Mouse (Mus musculus): ENCODE measurements around the gene Eif2b4.
"Not testable (repeated sequence)": the region's sequence is repeated elsewhere in the genome, so short reads cannot be mapped to it uniquely, and the experiment has no call there.

The Eif2b4 gene

DNA sequence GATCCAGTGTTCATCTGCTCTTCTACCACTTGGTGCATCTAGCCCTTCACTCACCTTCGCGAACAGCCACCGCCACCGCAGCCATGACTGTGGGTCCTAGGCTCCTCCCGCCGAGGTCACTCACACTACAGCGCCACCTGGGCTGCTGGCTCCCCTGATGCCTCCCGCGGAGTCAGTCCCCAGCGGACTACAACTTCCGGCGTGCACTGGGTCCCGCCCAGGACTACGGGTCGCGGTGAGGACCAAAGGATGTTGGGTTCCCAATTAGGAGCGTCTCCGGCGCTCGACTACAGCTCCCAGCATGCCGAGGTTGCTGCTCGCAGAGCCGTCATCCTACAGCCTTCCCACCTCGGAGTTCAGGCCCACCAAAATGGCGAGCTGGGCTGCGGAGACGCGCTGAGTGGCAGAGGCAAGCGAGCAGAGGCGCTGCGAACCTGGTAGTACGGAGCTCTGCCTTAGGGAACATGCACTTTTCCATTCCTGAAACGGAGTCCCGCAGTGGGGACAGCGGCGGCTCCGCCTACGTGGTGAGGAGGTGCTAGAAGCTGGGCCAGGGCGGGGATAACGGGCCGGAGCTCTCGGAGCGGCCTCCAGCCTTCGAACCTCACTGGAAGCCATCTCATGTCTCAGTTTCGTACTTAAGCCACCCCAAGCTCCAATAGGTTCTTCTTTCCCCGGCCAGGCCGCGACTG, at the start of gene Eif2b4, which contains the start of gene Snx17:
Gene Eif2b4 (minus strand): TSS at position 492 of the 692 bp plus-strand sequence.
Gene Snx17 (plus strand): TSS at position 289 of the 692 bp plus-strand sequence.
- DNase-seq (ENCODE audit: low spot score) = peak; percentile 99

DNA sequence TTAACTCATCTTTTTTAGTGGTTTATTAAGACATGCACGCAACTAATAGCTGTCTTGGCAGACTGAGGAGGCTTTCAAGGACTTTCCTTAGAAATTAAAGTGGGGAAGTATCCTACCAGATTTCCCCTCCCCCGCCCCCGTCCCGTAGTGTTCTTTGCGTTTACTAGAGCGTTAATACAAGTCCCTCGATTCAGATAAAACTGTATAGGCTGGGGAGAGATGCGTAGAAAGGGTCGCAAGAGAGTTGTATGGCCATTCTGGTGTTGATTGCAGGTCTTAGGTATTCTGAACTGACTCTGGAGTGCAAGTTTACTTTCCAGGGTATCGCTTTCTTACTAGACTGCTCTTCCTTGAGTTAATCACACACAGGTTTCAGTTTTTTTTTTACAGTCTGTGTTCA, 49.0 kb upstream of the Eif2b4 start:
- no peak for DNase-seq (ENCODE audit: low spot score)

DNA sequence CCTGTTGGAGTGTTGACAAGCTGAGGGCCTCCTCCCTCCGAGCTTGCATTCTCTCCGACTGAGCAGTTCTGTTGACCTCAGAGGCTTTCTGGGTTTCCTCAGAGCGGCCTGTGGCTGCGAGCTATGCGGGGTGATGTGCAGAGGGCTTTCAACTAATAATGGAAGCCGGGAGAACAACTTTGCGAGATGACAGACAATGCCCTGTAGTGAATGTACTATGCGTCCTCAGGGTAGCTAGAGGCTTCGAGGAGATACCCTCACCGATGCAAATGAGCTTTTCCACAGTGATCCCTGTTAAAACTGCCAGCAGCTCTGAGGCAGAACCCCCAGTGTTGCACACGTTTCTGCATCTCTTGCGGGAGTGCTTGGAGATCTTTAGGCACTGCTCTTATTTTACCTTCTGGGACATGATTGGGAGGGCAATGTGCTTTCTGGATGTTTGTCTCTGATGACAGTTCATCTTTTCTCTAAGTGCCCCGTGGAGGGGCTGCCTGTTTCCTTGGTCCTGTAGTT, 48.3 kb upstream of the Eif2b4 start:
- no peak for DNase-seq (ENCODE audit: low spot score)

DNA sequence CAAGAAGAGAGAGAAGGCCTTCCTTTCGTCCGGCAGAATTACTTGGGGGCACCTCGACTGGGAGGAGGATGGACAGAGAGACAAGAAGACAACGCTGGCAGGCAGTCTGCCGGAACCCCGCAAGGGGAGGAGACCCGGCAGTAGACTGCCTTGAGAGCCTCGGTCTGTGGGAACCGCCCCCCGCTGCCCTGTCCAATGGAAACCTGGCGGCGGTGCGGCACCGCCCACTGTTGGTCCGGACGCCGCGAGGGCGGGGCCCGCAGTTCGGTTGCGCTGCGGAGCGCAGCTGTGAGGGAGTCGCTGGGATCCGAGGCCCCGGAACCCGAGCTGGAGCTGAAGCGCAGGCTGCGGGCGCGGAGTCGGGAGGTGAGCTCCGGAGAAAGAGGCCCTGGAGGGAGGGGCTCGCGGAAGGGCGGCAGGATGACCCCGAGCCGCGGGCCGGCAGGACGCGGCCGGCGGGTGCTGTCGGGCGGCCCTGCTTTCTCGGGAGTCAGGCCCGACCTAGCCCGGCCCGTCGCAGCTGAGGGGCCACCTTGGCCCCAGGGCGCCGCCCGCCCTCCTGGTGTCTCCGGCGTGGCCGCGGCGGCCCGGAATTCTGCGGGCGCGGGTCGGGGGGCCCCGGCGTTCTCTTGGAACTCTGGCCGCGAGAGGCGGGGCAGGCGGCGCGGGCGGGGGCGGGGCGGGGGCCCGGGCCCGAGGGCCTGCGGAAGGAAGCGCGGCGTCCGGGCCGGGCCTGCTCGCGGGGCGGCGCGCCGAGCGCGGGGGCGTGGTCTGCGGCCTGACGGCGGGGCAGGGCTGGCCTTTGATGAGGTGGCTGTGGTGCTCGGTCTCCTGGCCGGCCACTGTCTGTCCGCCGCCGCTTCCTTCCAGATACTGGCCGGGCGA, 47.6 kb upstream of the Eif2b4 start, which contains the start of the genes Nrbp1 and Gm9970:
Gene Nrbp1 (plus strand): TSS at position 228 of the 885 bp plus-strand sequence.
Gene Gm9970 (minus strand): TSS at position 596 of the 885 bp plus-strand sequence.
- peak; percentile 95 for DNase-seq (ENCODE audit: low spot score)

DNA sequence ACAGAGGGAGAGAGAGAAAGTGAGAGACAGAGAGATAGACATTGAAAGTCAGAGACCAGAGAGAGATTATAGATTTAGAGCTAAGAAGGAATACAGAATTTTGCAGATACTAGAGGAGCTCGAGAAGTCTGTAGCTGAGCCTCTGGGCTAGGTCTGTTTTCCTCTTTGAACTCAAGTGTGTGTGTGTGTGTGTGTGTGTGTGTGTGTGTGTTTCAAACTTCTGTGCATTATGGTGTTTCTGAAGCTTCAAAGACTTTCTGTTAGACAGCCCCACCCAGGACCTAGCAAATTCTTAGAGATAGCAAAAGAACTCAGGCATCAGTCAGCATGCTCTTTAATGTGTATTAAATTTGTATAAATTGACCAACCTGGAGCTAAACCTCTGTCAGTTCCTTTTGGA, 33.4 kb upstream of the Eif2b4 start:
- no peak for DNase-seq (ENCODE audit: low spot score)

DNA sequence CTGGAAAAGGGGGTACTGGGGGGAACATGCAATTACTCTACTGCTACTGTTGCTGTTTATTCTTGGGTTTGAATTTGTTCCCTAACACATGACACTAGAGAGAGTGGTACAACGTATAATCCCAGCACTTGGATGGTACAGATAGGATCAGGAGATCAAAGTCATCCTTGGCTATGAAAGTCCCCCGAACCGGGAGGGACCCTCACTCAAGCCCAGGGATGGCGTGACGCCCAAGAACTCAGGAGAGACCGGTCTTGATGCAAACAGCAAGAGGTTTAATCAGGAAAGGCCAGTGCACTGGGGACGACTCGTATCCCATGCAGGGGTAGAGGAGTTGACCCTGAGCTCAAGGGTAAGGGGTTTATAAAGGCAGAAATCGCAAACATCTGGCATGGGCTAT, 29.5 kb upstream of the Eif2b4 start:
- DNase-seq (ENCODE audit: low spot score) = no peak

DNA sequence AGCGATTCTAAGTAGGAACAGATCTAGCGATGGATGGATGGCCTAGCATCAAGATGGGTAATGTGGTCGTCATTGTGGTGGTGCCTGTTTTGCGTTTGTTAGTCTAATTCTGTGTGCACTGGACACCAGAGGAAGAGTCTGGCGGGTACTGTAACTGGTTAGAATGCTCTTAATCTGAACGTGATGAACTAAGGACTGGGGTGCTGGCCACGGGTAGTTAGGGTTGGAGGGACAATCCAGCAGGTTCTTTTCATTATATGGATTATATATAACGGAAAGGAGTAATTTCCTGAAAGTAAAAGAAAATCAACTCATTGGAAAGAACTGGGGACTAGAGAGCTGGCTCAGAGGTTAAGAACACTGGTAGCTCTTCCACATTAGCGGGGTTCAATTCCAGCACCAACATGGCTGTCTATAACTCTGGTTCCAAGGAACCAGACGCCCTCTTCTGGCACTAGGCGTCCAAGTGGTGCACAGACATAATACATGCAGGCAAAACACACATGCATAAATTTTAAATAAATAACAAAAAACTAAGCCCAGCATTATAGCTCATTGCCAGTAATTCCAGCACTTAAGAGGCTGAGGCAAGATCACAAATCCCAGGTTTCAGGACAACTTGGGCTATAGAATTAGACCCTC, 28.2 kb upstream of the Eif2b4 start:
- peak; percentile 78 for DNase-seq (ENCODE audit: low spot score)

DNA sequence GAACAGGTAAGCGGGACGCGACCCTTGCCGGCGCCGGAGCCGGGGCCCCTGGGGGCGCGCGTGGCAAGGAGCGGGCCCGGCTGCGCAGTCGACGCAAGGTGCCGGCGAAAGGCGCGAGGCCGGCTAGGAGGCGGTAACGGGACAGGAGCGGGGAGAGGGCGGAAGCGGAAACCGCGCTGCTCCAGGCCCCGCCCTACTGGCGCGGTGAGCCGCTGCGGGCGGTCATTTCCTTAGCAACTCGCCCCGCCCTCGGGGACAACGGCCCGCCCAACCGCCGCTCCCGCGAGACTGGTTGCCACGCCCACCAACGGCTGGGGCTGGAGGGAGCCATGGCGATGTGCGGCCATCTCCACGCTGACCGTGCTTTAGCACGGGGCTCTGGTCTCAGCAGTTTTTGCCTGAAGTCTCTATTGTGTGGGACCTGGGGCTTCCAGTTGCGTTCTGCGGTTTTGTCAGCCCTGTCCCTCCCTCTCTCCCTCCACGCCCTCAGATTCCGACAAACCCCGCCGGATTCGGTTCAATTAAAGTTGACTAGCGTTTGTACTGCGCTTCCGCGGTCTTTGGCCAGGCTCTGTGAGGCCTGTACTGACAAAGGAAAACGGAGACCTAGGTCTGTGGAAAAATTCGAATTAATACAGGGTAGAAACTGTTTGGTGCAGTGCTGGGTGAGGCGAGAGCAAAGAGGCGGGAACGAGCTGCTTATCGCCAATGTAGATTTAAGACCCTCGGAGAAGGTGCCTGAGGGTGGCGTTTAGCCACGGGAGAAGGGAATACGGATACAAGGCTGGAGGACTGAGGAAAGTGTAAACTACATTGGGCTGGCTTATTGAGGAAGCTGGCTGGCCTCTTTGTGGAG, 27.4 kb upstream of the Eif2b4 start, which contains the start of gene Ppm1g:
Gene Ppm1g (minus strand): TSS at position 240 of the 856 bp plus-strand sequence.
- DNase-seq (ENCODE audit: low spot score) = peak; percentile 98

DNA sequence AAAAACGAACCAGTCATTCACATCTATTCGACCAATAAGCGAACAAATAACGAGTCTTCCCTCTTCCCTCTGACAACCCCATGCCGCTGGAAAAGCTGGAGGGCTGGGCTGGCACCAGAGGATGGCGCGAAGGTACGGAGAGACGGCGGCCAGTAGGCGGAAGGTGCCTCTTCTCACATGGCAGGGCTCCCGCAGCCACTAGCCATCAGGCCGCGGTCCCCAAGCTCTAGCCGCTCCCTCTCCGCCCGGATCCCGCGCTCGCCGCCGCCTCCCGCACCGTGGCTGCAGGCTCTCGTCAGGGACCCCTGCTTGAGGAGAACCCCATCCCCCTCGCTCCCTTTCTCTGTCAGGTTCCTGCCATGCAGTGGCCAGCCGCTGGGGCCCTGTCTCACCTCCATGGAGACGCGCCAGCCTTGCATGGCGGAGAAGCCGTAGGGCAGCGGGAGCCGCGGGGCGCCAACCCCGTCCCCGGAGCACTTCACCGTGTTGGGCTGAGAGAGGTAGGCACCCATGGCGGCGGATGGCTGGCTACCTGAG, 26.7 kb upstream of the Eif2b4 start:
- peak; percentile 69 for DNase-seq (ENCODE audit: low spot score)

DNA sequence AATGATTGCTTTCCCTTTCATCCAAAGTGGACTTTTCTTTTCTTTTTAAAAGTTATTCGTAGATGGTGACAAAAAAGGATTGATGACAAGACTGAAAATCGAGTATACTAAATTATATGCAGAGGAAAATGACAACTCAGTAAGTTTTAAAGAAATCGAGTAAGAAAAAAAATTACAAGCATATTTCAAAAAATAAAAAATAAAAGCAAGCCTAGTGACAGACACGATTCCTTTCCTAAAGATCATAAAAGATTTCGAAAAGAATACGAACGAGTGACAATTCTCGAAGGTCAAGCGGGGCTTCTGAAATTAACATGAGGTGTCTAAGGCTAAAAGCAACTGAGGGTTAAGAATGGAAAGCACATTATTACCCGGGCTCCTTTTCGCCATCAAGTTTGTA, 26.2 kb upstream of the Eif2b4 start:
- no peak for DNase-seq (ENCODE audit: low spot score)

DNA sequence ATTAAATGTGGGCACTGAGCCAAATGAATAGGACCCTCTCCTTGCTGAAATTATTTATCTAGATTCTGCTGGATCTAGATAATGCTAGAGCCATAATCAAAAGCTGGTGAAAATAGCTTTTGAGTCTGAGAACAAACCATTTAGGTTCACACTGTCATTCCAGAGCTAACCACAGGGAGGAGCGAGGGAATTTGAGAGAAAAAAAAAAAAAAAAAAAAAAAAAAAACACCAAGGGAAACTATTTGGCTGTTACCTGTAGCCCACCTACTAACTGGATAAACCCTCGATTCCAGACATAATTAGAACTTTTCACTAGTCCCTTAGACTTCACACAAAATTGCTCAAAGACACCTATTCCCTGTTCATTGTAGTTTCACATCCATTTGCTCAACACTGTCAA, 25.8 kb upstream of the Eif2b4 start:
- peak; percentile 69 for DNase-seq (ENCODE audit: low spot score)

DNA sequence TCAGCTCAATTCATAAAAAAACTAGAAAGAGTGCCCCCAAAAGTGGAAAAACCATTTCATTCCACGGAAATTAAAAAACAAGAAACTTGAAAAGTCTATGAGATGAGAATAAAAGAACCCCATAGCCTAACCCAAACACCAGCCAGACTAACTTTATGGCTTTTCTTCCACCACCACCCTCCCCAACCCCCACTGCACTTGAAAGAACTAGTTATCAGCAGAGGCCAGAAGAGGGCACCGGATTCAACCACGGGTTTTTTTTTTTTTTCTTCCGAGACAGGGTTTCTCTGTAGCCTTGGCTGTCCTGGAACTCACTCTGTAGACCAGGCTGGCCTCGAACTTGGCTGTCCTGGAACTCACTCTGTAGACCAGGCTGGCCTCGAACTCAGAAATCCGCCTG, 25.1 kb upstream of the Eif2b4 start:
- DNase-seq (ENCODE audit: low spot score) = no peak

DNA sequence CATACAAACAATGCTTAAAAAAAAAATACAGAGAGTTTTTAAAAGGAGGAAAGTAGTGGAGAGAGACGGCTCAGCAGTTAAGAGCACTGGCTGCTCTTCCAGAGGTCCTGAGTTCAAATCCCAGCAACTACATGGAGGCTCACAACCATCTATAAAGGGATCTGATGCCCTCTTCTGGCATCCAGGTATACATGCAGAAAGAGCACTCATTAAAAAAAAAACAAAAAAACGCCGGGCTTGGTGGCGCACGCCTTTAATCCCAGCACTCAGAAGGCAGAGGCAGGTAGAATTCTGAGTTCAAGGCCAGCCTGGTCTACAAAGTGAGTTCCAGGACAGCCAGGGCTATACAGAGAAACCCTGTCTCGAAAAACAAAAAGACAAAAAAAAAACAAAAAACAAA, 23.3 kb upstream of the Eif2b4 start:
- DNase-seq (ENCODE audit: low spot score) = not testable (repeated sequence)

DNA sequence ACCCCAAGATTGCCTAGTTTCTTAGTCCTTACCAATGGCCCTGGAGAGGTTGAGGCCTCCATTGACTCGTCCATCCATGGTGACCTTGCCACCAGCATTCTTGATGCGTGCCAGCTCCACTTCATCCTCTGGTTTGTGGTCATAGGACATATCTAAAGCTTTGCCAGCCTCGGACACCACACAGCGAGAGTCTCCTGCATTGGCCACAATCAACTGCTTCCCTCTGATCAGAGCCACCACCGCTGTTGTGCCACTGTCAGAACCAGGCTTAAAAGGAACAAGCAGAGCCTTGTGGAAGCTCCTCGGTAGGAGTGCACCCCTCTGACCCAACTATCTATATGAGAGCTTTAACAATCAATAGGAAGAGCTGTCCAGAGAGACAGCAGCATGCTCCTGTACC, 11.2 kb upstream of the Eif2b4 start:
- DNase-seq (ENCODE audit: low spot score) = no peak

DNA sequence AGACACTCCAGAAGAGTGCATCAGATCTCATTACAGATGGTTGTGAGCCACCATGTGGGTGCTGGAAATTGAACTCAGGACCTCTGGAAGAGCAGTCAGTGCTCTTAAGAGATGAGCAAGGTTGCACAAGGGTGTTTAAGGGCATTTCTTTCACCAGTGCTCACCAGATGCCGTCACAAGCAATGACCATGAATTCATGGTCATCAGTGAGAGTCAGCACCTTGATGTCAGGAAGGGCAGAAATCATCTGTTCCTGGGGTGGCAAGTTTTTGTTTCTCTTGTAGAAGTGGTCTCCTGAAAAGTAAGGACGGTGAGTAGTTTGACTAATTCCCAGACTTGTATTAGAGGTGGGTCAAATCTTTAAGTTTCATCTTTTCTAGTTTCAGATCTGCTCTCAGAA, 10.6 kb upstream of the Eif2b4 start:
- no peak for DNase-seq (ENCODE audit: low spot score)

DNA sequence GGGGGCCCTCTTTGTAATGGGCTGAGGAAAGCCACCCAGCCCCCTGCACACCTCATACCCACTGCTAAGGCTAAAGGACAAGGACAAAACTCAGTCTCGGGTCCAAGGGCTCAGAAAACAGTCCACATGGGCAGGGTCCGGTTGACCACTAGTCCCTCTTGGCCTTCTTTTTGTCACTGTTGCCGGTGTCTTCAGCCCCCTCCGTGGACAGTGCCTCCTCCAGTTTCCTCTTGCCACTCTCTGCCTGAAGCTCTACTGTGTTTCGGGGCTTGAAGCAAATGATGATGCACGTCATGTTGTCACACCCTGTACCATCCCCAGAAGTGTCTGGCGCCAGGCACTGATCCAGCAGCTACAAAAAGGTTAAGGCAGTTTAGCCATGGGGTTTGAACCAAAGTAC, 9.7 kb upstream of the Eif2b4 start:
- DNase-seq (ENCODE audit: low spot score) = no peak

DNA sequence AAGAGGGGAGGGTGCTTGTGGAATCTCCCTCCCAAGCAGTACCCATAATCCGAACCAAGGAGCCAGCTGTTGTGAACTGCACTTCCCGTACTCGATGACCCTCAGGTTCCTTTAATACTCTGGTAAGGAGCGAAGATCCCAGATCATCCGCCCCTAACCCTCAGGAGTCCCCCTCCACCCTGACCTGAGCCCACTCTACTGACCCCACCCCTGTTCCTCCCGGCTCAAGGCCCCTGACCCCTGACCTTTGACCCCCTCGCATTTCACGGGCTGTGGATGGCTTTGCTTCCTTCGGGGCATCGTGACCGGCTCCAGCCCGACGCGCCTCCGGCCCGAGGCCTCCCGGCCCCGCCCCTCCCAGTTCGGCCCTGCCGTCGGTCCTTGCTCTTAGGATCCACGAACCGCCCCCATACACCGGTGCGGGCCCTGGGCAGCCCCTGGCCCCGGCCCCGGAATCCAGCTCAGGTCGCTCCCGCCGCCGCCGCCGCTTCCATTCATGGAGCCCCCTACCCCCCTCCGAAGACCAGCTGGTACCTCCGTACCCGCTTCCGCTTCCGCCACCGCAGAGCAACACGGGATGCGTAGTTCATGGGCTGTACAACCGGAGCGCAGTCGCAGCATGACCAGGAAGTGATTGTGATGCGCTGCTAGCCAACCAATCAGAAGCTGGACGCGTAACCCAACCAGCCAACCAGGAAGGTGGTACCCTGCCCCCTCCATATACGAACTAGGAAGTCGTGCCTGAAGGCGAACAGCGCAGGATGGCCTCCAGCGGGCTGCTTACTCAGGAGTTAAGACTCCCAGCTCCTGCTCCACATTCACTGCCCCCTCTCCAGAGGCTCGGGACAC, 8.7 kb upstream of the Eif2b4 start, which contains the start of gene Zfp513:
Gene Zfp513 (minus strand): TSS at position 562 of the 849 bp plus-strand sequence.
- peak; percentile 97 for DNase-seq (ENCODE audit: low spot score)

DNA sequence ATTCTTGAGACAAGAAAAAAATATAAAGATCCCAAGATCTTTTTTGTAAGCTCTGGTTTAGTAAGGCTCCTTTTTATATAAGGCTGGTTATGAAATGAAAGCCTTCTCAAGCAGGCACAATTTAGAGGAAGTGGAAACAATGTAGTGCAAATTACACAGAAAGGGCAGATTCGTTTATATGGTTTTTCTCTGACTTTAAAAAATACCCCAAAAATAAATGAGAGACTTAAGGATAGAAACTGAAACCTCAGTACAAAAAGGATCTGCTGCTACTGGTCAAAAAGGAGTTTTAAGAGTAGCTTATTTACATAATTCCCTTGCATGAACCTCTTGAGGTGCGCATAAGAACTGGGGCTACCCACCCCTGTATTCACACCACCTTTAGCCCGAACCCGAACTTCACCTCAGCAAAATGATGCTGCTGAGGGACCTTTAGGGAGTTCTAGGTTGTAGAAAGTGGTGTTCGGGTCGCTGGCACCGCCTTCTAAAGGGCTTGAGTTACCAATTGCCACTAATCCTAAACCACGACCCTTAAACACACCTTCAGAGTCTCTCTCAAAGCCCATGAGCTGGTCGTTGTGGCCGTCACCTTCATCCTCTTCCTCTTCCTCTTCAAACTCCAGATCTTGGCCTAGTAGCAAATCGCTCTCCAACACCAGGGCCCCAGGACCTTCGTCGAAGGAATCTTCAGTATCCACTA, 8.0 kb upstream of the Eif2b4 start:
- no peak for DNase-seq (ENCODE audit: low spot score)

DNA sequence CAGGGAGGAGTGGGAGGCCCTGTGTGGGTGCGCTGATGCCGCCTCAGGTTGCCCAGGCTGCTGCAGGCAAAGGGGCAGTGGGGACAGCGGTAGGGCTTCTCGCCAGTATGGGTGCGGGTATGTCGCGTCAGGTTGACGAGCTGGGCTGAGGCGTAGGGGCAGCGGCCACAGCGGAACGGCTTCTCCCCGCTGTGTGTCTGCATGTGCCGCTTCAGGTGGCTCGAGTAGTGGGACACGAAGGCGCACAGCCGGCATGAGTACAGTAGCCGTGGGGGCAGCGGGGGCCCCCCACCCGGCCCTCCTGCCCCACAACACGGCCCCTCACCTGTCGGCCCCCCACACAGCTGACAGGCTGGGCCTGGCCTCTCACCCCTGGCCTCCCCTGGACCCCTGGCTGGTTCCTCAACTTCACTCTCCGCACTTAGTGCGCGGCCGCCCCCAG, 7.1 kb upstream of the Eif2b4 start:
- DNase-seq (ENCODE audit: low spot score) = no peak
